Mouse (Mus musculus) neural tube, embryonic 11.5 days (tissue): ENCODE measurements around the gene Pipox. TPM values are rescaled to one million over a fixed set of nuclear protein-coding genes. Genes with fewer than 3 reads are reported as not detected.

Source experiments
- ATAC-seq: fragments of 200-750 bp; cut with Nextera tagmentation; 2 replicates; pipeline ENCODE4 v1.8.0; 2017; ENCODE audit warnings: moderate number of reproducible peaks, mild to moderate bottlenecking, moderate TSS enrichment, moderate library complexity; ENCODE audit not compliant: insufficient read depth, low FRiP score, low TSS enrichment
- DNase-seq: peaks from one replicate; pipeline ENCODE4 v3.0.0-alpha.2; 2015; ENCODE audit warnings: low spot score
- H3K27ac ChIP-seq: fragments of 300-500 bp; sonication (generic); 2 replicates; pipeline ENCODE4 v1.5.1; 2014; ENCODE audit warnings: low read depth, mild to moderate bottlenecking, low read length
- H3K27me3 ChIP-seq: fragments of 300-500 bp; sonication (generic); 2 replicates; pipeline ENCODE4 v1.6.1; 2014; ENCODE audit warnings: mild to moderate bottlenecking, low read length, mixed read lengths; ENCODE audit not compliant: control insufficient read depth, insufficient read depth
- H3K36me3 ChIP-seq: fragments of 300-500 bp; sonication (generic); 2 replicates; pipeline ENCODE4 v1.6.1; 2014; ENCODE audit warnings: mild to moderate bottlenecking, low read length, moderate library complexity, mixed read lengths; ENCODE audit not compliant: control insufficient read depth, insufficient read depth
- H3K4me1 ChIP-seq: fragments of 300-500 bp; sonication (generic); 2 replicates; pipeline ENCODE4 v1.6.1; 2014; ENCODE audit warnings: low read length, mixed read lengths; ENCODE audit not compliant: control insufficient read depth, insufficient read depth
- H3K4me2 ChIP-seq: fragments of 300-500 bp; sonication (generic); 2 replicates; pipeline ENCODE4 v1.6.1; 2014; ENCODE audit warnings: low read depth, mild to moderate bottlenecking, moderate library complexity
- H3K4me3 ChIP-seq: fragments of 300-500 bp; sonication (generic); 2 replicates; pipeline ENCODE4 v1.5.1; 2014; ENCODE audit warnings: low read depth, low read length
- H3K9ac ChIP-seq: fragments of 300-500 bp; sonication (generic); 2 replicates; pipeline ENCODE4 v1.6.1; 2014; ENCODE audit warnings: mild to moderate bottlenecking, low read length
- H3K9me3 ChIP-seq: fragments of 300-500 bp; sonication (generic); 2 replicates; pipeline ENCODE4 v1.6.1; 2016; ENCODE audit warnings: low read length; ENCODE audit not compliant: control insufficient read depth
- WGBS: fragments of 180-500 bp; shearing (Covaris S2); extraction: QIAGEN DNeasy Blood & Tissue Kit; methylation state at CpG from one replicate; pipeline ENCODE4 v1.1.7; 2014; 5-methylcytosine and 5-hydroxymethylcytosine counted together
- polyA plus RNA-seq: library from polyadenylated mRNA; unstranded; fragments of >200 nt; fragmentation: Nextera tagmentation; extraction: Ambion mirVana; gene quantifications from 2 replicates; pipeline ENCODE4 v1.2.1, GENCODE M21; 2014

Gene Pipox
- polyA plus RNA-seq, 1 experiment from 2014 or later: 4.0 TPM

GRCm38 (mm10) chr11:77867419-77868083 is 26.3 kb downstream of the Pipox start:
- Histone ChIP-seq H3K36me3 (peaks cover 3% of the 10 kb centered on the region; the same call in 1 of the 2 replicates), H3K4me1 (peaks cover 28% of the 10 kb centered on the region), H3K9ac (no peak overlapping the region), H3K27ac (no peak overlapping the region), H3K4me3 (no peak overlapping the region), H3K4me2 (no peak overlapping the region), H3K9me3 (no peaks in the 10 kb centered on the region), H3K27me3 (peaks cover 29% of the 10 kb centered on the region)
- 10% methylated on average over 11 of the region's 12 CpGs for WGBS
- DNase-seq (peak; percentile 28), ATAC-seq (no peak)

GRCm38 (mm10) chr11:77864771-77865170 is 29.1 kb downstream of the Pipox start:
- peaks cover 39% of the 10 kb centered on the region for H3K27me3 ChIP-seq
- H3K4me2 ChIP-seq: no peak overlapping the region
- H3K36me3 ChIP-seq: peaks cover 6% of the 10 kb centered on the region; the same call in 1 of the 2 replicates
- ATAC-seq (0 out of 2 replicates have a peak, but pooled peaks have one; percentile 20), DNase-seq (no peak)
- 59% methylated on average over 12 of the region's 12 CpGs for WGBS
- H3K9ac ChIP-seq: no peak overlapping the region
- no peaks in the 10 kb centered on the region for H3K9me3 ChIP-seq
- peaks cover 21% of the 10 kb centered on the region for H3K4me1 ChIP-seq
- no peak overlapping the region for H3K4me3 ChIP-seq
- no peak overlapping the region for H3K27ac ChIP-seq

DNA sequence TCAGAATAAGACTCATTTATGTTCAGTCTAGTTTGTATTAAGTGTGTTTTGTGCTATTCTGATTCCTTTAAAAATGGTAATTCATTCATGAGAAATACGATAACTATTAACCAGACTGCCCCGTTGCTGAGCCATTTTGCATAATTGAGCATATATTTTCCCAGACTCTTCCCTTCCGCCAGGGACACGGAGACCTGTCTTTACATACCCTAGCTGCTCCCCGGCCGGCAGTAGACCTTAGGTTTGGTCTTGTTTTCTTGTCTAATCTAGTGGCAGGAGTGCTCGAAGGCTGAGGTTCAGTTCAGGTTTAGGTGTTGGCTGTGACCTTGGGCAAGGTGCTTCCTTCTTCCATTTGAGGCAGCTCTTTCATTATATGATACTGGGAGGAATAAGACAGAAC is 31.0 kb downstream of the Pipox start:
- Histone ChIP-seq H3K4me2 (no peak overlapping the region), H3K36me3 (peaks cover 9% of the 10 kb centered on the region), H3K4me1 (peaks cover 26% of the 10 kb centered on the region), H3K4me3 (no peak overlapping the region), H3K27ac (no peak overlapping the region), H3K9ac (no peak overlapping the region), H3K27me3 (peaks cover 44% of the 10 kb centered on the region), H3K9me3 (no peaks in the 10 kb centered on the region)
- ATAC-seq: no peak
- 84% methylated on average over 7 of the region's 7 CpGs for WGBS
- DNase-seq: no peak

GRCm38 (mm10) chr11:77860947-77861346 is 32.9 kb downstream of the Pipox start:
- H3K9ac ChIP-seq: no peak overlapping the region
- no peaks in the 10 kb centered on the region for H3K9me3 ChIP-seq
- DNase-seq (no peak), ATAC-seq (no peak)
- peaks cover 24% of the 10 kb centered on the region for H3K4me1 ChIP-seq
- H3K4me3 ChIP-seq: no peak overlapping the region
- H3K36me3 ChIP-seq: peaks cover 11% of the 10 kb centered on the region
- WGBS: 88% methylated on average over 9 of the region's 9 CpGs
- no peak overlapping the region for H3K4me2 ChIP-seq
- H3K27me3 ChIP-seq: peaks cover 42% of the 10 kb centered on the region
- H3K27ac ChIP-seq: no peak overlapping the region

DNA sequence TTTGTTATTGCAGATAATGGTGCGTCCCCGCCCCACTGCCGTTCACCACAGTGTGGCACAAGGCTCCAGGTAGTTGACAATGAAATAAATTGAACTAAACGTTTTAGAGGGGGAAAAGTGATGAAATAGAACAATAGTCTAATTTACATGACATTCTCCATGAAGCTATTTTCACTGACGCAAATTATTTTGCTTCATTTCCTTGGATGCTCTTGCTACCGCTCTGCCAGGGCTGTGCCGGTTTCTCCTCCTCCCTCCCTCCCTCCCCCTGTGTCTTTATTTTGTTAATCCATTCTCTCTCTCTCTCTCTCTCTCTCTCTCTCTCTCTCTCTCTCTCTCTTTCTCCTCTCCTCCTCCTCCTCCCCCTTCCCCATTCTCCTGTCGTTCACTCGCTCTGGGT is 35.3 kb downstream of the Pipox start:
- 28% methylated on average over 9 of the region's 9 CpGs for WGBS
- H3K4me3 ChIP-seq: no peak overlapping the region
- H3K36me3 ChIP-seq: peaks cover 8% of the 10 kb centered on the region
- no peak overlapping the region for H3K27ac ChIP-seq
- DNase-seq (no peak), ATAC-seq (no peak)
- no peak overlapping the region for H3K4me2 ChIP-seq
- no peak overlapping the region for H3K9ac ChIP-seq
- H3K9me3 ChIP-seq: no peaks in the 10 kb centered on the region
- H3K27me3 ChIP-seq: peaks cover 32% of the 10 kb centered on the region
- peaks cover 33% of the 10 kb centered on the region for H3K4me1 ChIP-seq

GRCm38 (mm10) chr11:77857089-77857488 is 36.8 kb downstream of the Pipox start:
- H3K9ac ChIP-seq: no peak overlapping the region
- peaks cover 33% of the 10 kb centered on the region for H3K4me1 ChIP-seq
- H3K9me3 ChIP-seq: no peaks in the 10 kb centered on the region
- DNase-seq (no peak), ATAC-seq (no peak)
- H3K4me3 ChIP-seq: no peak overlapping the region
- no peak overlapping the region for H3K4me2 ChIP-seq
- H3K27me3 ChIP-seq: peaks cover 32% of the 10 kb centered on the region
- peaks cover 8% of the 10 kb centered on the region for H3K36me3 ChIP-seq
- no peak overlapping the region; the same call in 1 of the 2 replicates for H3K27ac ChIP-seq
- WGBS: 77% methylated on average over 6 of the region's 6 CpGs

DNA sequence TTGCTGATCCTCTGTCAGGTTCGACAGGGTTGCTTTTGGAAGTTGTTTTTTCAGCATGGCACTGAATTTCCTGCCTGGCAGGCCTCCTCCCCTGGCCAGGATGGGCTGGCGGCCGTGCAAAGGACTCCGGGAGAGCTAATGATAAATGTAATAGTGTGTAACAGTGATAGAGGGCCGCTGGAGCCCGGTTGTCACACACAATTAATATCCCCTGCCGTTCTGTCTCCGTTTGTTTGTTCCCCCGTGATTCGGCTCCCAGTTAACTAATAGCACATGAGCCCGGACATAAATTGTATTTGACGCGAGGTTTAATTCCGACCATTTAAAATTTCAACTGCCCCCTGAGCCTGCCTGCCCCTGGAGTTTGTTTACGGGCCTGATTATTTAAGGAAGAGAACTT is 38.5 kb downstream of the Pipox start:
- Histone ChIP-seq H3K9me3 (no peaks in the 10 kb centered on the region), H3K4me3 (no peak overlapping the region), H3K27ac (peak overlapping the region; percentile 62), H3K36me3 (peaks cover 10% of the 10 kb centered on the region), H3K9ac (no peak overlapping the region), H3K4me1 (peaks cover 38% of the 10 kb centered on the region), H3K4me2 (no peak overlapping the region), H3K27me3 (peaks cover 23% of the 10 kb centered on the region)
- 26% methylated on average over 15 of the region's 15 CpGs for WGBS
- no peak for ATAC-seq
- DNase-seq: peak; percentile 37

DNA sequence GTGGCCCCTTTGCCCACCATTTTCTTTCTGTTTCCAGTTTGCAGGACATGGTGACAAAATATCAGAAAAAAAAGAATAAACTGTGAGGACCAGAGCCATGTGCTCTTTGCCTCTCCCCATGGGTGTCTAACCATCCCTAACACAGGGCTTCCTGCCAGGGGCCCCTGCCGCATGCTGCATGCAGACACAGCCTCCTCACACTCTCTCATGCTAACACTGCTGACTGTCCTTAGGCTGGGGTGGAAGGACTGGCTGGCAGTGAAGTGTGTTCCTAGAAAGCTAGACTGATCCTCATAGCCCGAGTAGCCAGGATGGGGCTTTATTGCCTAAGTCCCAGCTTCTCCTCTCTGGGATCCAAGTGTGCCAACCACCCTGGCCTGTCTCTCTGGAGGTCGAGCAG is 39.3 kb downstream of the Pipox start:
- H3K36me3 ChIP-seq: peaks cover 7% of the 10 kb centered on the region
- H3K9ac ChIP-seq: no peak overlapping the region
- no peak overlapping the region for H3K4me2 ChIP-seq

DNA sequence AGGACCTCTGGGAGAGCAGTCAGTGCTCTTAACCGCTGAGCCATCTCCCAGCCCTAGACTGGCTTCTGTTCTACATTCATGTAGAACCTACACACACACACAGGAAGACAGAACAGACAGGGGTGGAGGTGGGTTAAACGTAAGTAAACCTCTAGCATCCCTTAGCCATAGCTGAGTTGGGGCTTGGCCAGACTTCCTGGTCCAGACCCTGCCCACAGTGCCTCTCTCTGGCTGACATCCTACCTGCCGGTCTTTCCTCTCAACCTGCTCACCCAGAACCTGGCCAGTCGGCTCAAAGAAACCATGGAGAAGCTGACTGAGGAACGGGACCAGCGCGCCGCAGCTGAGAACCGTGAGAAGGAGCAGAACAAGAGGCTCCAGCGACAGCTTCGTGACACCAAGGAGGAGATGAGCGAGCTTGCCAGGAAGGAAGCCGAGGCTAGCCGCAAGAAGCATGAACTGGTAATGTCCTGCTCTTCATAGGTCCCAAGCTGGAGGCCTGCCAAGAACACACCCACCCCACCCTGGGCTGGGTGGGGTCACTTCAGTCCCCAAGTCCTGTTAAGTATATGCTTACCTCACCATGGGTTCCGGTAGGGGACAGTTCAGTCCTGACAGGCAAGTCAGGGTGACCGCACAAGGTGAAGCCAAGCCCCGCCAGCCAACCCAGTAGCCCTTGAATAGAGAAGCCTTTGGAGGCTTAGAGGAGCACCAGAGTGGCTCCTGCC is 40.8 kb downstream of the Pipox start:
- peaks cover 7% of the 10 kb centered on the region for H3K36me3 ChIP-seq
- DNase-seq: no peak
- WGBS: 95% methylated on average over 17 of the region's 17 CpGs
- peaks cover 7% of the 10 kb centered on the region; the same call in 1 of the 2 replicates for H3K27me3 ChIP-seq
- H3K4me3 ChIP-seq: no peak overlapping the region
- no peak overlapping the region for H3K9ac ChIP-seq
- H3K27ac ChIP-seq: no peak overlapping the region
- peaks cover 36% of the 10 kb centered on the region for H3K4me1 ChIP-seq
- ATAC-seq: no peak
- no peaks in the 10 kb centered on the region for H3K9me3 ChIP-seq
- no peak overlapping the region for H3K4me2 ChIP-seq

More for the DNA sequence above, 39.3 kb downstream of the Pipox start:
- Histone ChIP-seq H3K4me3 (no peak overlapping the region), H3K27me3 (peaks cover 16% of the 10 kb centered on the region), H3K27ac (no peak overlapping the region), H3K9me3 (no peaks in the 10 kb centered on the region), H3K4me1 (peaks cover 40% of the 10 kb centered on the region)
- no peak for DNase-seq
- 68% methylated on average over 3 of the region's 3 CpGs for WGBS
- ATAC-seq: no peak
